Mouse (Mus musculus) mature B cell (primary cell): ENCODE data around the gene Vps13d.

Experiments
- in situ Hi-C: fragments of 300-500 bp; cut with MboI; formaldehyde crosslinking; loops from 2 replicates; pipeline ENCODE4 v1.14.3; 2019

Vps13d gene

DNA sequence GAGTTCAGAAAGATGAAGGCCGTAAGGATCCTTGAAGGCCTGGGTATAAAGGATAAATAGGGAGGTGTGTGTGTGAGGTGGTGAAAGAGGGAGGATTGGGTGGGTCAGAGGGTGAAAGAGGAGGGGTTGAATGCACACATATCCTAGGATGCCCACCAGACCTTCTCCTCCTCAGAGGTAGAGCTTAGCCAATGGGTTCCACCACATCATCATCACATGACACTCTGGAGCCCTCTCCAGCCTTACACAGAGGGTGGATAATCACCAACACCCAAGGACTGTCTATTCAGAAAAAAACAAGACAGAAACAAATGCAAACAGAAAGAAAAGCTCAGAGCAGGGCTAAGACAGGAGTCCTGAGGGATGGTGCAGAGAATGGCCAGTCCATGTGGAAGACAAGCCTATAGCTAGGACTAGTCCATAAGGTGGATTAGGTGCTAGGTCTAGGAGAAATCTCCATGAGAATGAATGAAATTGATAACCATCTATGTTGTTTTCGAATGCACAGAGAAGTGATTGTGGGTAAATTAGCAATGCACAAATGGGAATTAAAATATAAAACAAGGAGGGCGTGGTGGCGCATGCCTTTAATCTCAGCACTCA, 188.8 kb downstream of the Vps13d start:
- in situ Hi-C loops = no loop called here

- in situ Hi-C loops = no loop called here
Measured at GRCm38 (mm10) chr4:145004176-145004575, 190.6 kb downstream of the Vps13d start.

DNA sequence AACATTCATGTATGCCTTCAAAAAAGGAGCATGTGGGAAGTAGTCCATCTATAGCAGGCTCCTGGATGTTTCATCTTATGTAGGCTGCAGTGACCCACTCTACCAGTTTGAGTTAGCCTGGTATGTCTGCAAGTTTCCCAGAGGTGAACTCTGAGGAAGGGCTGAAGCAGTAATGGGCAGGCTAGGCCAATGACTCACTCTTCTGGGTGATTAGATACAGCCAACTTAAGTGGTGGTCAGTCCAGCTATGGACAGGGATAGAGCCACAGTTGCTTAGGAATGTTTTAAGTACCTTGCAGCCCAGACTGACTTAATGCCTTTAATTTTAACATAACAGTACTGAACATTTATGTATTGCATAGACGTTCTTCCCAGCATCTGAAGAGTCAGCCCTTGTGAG, 192.1 kb downstream of the Vps13d start:
- in situ Hi-C loops = no loop called here

DNA sequence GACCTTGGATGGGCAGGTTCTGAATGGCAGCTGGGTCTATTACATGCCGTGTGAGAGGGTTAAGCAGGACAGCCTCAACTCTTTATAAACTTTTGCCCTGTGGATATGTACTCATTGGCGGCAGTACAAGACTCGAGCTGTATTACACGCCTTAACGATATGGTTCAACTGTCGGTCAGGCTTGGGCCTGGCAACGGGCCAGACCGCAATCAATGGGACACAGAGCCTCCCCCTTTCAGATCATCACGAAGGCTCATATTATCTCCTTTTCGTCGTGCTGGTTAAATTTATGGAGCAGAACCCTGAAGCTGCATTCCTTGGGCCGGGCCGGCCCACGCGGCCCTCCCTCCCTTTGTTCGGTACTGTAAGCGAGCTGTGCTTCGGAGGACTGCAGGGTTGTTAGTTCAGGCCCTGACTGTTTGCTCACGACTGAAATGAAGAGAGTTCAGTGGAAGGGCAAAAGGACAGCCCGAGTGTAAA, 194.9 kb downstream of the Vps13d start:
- in situ Hi-C loops = no loop called here

DNA sequence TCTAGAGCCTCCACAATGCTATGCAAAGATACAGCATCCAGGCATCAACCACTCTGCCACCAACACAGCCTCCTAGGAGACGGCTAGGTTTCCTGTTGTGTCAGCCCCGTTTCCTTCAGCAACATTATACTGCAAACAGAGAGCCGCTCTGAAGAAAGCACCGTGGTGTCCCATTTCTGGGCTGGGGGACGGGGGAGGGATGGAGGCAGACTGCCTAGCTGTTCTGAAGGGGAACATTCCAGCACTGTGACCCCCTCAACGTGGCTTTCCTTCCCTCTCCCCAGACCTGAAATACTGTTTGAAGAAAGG, 195.3 kb downstream of the Vps13d start:
- in situ Hi-C loops = no loop called here

- in situ Hi-C loops = no loop called here
Measured at GRCm38 (mm10) chr4:144998808-144999571, 195.8 kb downstream of the Vps13d start.

DNA sequence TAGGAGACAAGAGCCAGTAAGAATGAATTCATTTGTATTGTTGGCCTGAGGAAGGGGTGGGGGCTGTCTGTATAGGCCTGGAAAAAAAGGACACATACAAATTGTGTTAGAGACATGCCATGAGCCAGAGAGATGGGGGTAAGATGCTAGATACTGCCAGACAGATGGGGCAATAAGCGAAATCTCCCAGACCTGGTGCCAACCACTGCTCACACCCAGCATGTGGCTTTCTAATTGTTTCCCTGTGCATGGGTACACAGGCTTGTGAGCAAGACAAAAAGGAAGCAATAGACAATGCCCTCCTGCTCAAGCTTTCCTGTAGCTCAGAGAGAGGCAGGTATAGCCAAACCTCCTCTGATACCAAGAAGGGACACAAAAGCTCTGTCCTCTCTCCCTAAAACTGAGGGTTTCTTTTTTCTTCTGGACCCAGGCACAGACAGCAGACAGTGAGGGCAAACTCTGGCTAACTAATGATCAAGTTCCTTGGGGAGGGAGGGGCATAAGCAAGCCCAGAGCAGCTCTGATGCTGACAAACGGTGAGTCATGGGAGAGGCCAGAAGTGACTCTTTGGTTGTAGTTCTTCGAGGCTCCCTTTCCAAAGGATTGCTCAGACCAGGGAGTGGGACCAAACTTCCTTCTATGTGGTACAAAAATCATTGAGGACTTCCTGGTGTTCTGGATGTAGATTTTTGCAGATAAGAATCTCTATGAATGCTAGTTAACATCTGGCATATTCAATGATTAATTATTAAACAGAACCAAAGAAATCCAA, 196.7 kb downstream of the Vps13d start:
- in situ Hi-C loops = no loop called here

DNA sequence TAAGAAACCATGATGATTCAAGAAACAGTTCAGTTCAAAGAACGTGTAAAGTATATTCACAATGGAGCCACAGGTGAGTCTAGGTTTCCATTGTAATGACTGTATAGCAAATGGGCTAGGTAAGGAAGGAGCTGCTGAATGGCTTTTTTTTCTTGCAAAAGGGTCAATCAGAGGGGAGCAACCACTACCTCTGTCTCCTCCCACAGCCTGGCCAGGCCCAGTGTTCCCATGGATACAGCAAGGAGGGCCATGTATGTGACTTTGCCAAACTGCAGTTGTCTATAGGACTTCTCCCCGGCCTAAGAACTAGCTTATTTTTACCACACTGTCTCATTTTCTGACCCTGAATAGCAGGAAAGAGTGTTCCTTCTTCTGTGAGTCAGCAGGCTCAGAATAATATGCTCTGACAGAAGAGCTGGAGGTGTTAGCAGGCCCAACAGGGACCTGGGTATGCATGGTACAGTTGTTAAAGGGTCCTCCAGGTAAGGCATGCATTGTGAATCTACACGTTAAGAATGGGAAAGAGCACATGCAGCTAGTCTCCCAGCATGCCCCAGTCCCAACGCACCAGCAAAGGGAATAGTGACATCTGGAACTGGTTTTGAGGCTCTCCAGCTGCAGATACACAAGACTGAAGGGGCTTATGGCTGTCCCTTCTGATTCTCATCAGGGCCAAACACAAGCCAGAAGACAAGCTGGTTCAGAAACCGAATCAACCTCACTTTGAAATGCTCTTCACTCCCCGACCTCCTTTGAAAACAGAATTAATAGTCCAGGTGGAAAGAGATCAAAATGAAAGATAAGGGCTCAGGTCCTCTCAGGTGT, 197.6 kb downstream of the Vps13d start:
- in situ Hi-C loops = no loop called here

DNA sequence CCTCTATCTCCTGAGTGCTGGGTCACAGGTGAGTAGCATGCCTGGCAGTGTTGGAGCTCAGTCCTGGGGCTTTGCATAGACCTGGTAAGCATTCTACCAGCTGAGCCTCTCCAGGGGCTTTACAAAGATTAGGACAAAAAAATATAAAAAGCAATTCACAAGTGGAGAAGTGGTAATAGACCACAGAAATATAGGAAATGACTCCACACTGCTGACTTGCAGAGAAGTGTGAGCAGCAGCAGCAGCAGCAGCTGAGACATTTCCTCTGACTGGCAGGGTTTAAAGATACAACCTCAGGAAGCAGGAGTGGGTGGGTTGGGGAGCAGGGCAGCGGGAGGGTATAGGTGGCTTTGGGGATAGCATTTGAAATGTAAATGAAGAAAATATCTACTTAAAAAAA, 199.0 kb downstream of the Vps13d start:
- in situ Hi-C loops = no loop called here

DNA sequence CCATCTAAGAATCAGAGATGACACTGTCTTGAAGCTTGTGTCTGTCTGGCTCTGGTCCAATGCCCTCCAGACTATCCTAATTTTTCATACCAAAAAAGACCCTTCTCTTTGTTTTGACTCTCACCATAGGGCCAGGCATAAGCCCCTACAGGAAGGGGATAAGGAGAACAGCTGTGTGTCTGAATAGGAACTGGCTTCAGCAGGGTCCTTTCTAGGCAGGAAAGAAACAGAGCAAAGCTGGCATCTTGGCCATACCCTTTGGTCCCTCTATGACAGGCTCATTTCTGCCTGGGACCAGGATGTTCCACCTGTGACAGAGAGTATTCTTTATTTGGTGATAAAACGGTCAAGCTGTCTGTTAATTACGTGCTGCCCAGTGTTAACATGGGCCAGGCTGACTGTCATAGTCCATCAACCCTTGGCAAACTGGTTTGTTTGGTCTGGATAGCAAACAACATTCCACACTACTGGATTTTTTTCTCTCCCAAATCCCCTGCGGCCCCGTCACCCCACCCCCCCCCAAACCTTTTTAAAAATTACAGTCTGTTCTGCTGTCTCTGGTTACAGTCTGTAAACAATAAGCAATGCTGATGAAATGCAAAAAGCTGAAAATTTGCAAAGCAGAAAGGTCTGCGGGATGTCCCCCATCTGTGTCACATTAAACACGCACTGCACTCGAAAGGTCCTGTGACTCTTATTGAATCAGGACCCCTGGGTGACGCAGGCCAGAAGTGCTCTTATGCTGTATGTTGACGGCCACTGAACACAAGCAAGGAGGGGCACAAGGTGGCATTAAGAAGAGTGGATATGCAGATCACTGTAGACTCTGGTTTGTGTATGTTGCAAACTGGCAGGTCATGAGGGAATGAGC, 201.5 kb downstream of the Vps13d start:
- in situ Hi-C loops = no loop called here

DNA sequence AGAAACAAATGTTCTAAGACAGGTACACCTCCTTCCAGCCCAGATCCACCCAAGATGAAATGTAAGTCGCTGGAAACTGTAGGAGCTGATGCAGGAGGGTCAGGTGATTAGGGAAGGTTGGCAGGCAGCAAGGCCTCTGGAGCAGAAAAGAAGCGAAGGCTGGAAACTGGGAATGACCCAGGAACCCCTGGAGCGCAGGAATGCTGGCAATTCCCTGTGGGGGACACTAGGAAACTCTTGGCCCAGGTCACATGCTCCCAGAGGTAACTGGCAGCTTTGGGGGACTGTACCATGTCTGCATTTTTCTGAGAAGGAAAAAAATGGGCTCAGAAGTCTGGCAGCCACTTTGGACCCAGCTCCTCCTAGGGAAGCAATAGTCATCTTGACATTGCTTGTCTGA, 202.4 kb downstream of the Vps13d start:
- in situ Hi-C loops = no loop called here

GRCm38 (mm10) chr4:144988443-144989206, 206.2 kb downstream of the Vps13d start:
- in situ Hi-C loops = no loop called here

- in situ Hi-C loops = no loop called here
Measured at GRCm38 (mm10) chr4:144986016-144986805, 208.6 kb downstream of the Vps13d start.

DNA sequence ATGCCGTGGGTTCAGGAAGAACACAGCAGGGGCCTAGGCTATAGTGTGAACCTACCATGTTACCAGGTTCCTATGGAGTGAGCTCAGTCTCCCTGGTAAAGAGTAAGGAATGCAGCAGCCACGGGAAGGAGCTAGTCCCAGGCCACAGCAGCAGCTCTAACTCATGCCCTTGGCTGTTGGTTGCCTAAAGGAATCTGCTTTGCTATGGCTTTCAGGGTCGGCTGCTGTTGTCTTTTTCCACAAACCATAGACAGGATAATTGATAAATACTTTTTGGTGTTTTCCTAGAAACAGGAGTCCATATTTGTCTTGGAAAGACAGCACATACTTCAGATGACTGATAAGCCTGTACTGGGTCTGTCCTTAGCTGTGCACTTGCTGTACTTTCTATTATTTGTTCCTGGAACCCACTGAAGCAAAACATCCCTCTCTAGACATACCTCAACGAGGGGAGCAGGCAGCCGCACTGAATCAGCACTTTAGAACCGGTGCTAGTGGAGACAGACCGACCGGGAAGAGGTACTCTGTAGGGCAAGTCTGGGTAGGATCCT, 210.9 kb downstream of the Vps13d start:
- in situ Hi-C loops = no loop called here

GRCm38 (mm10) chr4:144983228-144983744, 211.5 kb downstream of the Vps13d start:
- in situ Hi-C loops = no loop called here

GRCm38 (mm10) chr4:144980811-144981551, 213.8 kb downstream of the Vps13d start:
- in situ Hi-C loops = no loop called here

GRCm38 (mm10) chr4:144980110-144980509, 214.7 kb downstream of the Vps13d start:
- in situ Hi-C loops = no loop called here

DNA sequence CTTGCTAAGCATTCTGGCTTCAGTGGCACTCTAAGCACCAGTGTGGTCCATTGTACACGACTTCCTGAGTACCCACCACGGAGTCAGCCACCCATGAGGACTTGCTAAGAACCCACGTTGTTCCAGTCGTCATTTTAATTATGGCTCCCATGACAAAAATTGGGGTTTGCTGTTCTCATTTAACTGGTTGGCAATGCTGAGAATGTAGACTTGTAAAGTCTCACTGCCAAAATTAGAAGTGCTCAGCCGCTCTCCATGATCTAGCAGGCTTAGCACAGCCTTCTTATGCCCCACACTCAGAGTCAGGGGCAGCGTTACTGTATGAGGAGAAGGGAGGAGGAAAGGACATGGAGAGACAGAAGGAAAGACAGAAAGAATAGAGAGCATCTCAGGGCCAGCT, 216.8 kb downstream of the Vps13d start:
- in situ Hi-C loops = no loop called here
